Mouse (Mus musculus): ENCODE results near the gene Dnajc5.

The Dnajc5 gene

DNA sequence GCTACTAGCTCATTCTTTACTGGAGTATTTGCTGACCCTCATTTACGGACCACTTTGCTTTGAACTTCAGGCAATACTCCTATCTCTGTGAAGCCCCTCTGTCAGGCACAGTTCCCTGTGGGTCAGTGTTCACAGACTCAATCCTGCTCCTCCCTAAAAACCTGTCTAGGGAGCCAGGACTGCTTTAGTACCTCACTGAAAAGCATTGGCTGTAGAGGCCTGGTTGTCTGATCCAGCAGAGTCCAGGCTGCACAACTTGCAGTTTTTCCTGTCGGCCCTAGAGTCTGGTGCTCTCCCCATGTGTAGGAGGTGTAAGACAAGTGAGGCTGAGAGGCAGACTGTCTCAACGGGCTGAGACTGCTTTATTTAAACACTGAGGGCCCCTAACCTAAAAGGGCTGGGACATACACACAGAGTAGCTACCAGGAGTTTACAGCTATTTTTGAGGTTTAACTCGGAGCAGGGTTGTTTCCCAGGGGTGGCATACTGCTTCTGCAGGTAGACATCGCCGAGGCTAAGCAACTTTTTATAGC, 80.0 kb downstream of the Dnajc5 start:
- in situ Hi-C loops (cut with MboI, MseI) = loop anchor here in 1 of 2 experiments (5.0 kb wide), 1 partner anchor 1138 kb away; no protein-coding TSS in a partner anchor

DNA sequence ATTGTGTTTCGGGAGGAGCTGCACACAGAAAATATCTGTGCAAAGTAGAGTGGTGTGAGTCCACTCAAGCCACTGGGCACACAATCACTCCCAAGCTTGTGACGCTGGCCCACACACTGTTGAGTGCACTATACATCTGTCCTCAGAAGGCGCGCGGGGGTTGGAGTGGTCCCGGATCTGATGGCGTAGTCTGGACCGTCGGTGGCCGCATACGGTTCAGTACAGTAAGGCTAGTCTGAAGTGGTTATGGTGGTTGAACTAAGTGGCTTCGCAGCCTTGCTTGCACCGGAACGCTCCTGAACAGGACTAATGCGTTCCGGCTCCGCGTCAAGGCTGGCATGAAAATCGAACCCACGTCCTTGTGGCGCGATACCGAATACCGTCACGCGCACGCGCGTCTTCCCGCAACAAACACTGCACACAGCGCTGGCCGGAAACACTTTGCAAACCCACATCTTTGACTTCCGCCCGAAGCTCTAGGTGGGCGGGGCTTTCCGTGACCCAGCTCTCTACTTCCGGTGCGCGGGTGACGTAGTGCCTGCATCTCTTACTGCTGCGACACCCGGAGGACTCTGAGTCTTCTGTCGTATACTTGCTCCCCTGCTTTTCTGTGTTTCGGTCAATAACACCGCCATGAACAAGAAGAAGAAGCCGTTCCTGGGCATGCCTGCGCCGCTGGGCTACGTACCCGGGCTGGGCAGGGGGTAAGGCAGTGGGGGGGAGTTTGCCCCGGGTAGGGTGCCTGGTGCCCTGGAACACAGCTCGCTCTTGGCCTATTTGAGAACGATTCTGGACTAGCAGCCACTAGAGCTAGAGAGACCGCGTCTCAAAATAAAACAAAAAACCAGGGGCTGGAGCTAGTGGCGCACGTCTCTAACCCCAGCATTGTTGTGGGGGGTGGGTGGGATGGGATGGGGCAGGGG, 80.8 kb downstream of the Dnajc5 start:
- in situ Hi-C loops (cut with MboI, MseI) = loop anchor here in 1 of 2 experiments (5.0 kb wide), 1 partner anchor 1139 kb away; no protein-coding TSS in a partner anchor

DNA sequence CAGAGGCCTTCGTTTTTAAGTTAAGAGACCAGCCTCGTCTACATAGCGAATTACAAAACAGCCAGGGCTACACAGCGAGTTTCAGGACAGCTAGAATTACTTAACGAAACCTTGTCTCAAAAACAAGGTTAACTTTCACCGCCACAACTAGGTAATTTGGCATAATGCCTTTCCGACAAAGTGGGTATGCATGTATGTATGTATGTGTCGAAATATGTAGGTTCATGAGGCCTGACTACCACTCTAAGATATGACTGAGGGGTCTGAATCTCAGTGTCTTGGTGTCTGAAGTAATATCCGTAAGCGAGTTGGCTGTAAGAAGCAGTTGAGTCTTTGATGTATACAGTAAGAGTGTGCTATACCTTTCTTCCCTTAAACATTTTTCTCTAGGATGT, 81.5 kb downstream of the Dnajc5 start:
- in situ Hi-C loops (cut with MboI, MseI) = loop anchor here in 1 of 2 experiments (5.0 kb wide), 1 partner anchor 1139 kb away; no protein-coding TSS in a partner anchor

DNA sequence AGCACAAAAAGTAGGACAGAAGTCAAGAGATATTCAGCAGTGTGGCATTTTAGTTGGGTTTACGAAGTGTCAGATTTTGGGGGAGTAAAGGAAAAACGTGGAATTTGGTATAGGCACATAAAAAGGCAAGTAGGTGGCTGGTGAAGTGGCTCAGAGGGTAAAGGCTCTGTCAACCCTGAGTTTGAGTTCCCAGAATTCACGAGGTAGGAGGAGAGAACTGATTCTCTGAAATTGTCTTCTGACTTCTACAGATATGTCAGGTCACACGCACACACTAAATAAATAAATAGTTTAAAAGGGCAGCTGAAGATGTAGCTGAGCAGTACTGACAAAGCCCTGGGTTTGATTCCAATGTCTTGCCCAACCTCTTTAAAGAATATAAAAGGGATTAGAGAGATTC, 82.1 kb downstream of the Dnajc5 start:
- in situ Hi-C loops (cut with MboI, MseI) = loop anchor here in 1 of 2 experiments (5.0 kb wide), 1 partner anchor 1140 kb away; no protein-coding TSS in a partner anchor

All from T-helper 17 cell (primary cell).